Mouse (Mus musculus) stomach, postnatal 0 days (tissue): ENCODE data around the gene Slc11a1. TPM values are rescaled to one million over a fixed set of nuclear protein-coding genes. Genes with fewer than 3 reads are reported as not detected.

Experiments used
- ATAC-seq: fragments of 200-750 bp; cut with Nextera tagmentation; 2 replicates; pipeline ENCODE4 v1.8.0; 2017; ENCODE audit not compliant: low FRiP score, low TSS enrichment
- DNase-seq: peaks from one replicate; pipeline ENCODE4 v3.0.0-alpha.2; 2016; ENCODE audit warnings: low spot score
- H3K27ac ChIP-seq: fragments of 300-500 bp; sonication (generic); replicated peaks from 2 replicates; pipeline ENCODE4 v1.5.1; 2014; ENCODE audit warnings: mild to moderate bottlenecking, control low read depth
- H3K27me3 ChIP-seq: fragments of 300-500 bp; sonication (generic); 2 replicates; pipeline ENCODE4 v1.6.1; 2014; ENCODE audit warnings: low read length; ENCODE audit not compliant: control insufficient read depth, insufficient read depth
- H3K36me3 ChIP-seq: fragments of 300-500 bp; sonication (generic); 2 replicates; pipeline ENCODE4 v1.6.1; 2014; ENCODE audit warnings: low read length, mixed read lengths; ENCODE audit not compliant: control insufficient read depth, insufficient read depth
- H3K4me1 ChIP-seq: fragments of 300-500 bp; sonication (generic); replicated peaks from 2 replicates; pipeline ENCODE4 v1.6.1; 2014; ENCODE audit warnings: antibody characterized with exemption; ENCODE audit not compliant: control insufficient read depth, insufficient read depth
- H3K4me2 ChIP-seq: fragments of 300-500 bp; sonication (generic); replicated peaks from 2 replicates; pipeline ENCODE4 v1.6.1; 2014; ENCODE audit warnings: low read depth, mild to moderate bottlenecking, control low read depth, moderate library complexity
- H3K4me3 ChIP-seq: fragments of 300-500 bp; sonication (generic); 2 replicates; pipeline ENCODE4 v1.5.1; 2014; ENCODE audit warnings: low read depth, low read length, control low read depth
- H3K9ac ChIP-seq: fragments of 300-500 bp; sonication (generic); 2 replicates; pipeline ENCODE4 v1.6.1; 2014; ENCODE audit warnings: mild to moderate bottlenecking, low read length, control low read depth, mixed read lengths
- H3K9me3 ChIP-seq: fragments of 300-500 bp; sonication (generic); 2 replicates; pipeline ENCODE4 v1.6.1; 2016; ENCODE audit warnings: low read length; ENCODE audit not compliant: control insufficient read depth
- CTCF ChIP-seq: IDR thresholded peaks from 2 replicates; pipeline ENCODE4 v1.5.1; 2016; ENCODE audit warnings: antibody characterized with exemption, low read depth, mild to moderate bottlenecking, moderate library complexity
- EP300 ChIP-seq: optimal IDR thresholded peaks from 2 replicates; pipeline ENCODE3; 2016; ENCODE audit warnings: antibody characterized with exemption
- WGBS: fragments of 180-500 bp; shearing (Covaris S2); extraction: QIAGEN DNeasy Blood & Tissue Kit; methylation state at CpG from one replicate; pipeline ENCODE4 v1.1.7; 2014; 5-methylcytosine and 5-hydroxymethylcytosine counted together
- polyA plus RNA-seq: library from polyadenylated mRNA; unstranded; fragments of >200 nt; fragmentation: Nextera tagmentation; extraction: Ambion mirVana; gene quantifications from 2 replicates; pipeline ENCODE4 v1.2.1, GENCODE M21; 2015

The Slc11a1 gene
- polyA plus RNA-seq, 1 experiment from 2014 or later = 3.8 TPM

GRCm38 (mm10) chr1:74380484-74380883, 5.5 kb downstream of the Slc11a1 start:
- no peaks in the 10 kb centered on the region for H3K27me3 ChIP-seq
- H3K4me3 ChIP-seq = no peak overlapping the region
- 82% methylated on average over 5 of the region's 5 CpGs for WGBS
- ATAC-seq (no peak), DNase-seq (no peak)
- no peaks in the 10 kb centered on the region for H3K36me3 ChIP-seq
- TF ChIP-seq CTCF (no peak), EP300 (no peak)
- no peaks in the 10 kb centered on the region for H3K9me3 ChIP-seq
- no peaks in the 10 kb centered on the region for H3K4me1 ChIP-seq
- H3K4me2 ChIP-seq = no peak overlapping the region
- no peak overlapping the region for H3K9ac ChIP-seq
- no peak overlapping the region for H3K27ac ChIP-seq

DNA sequence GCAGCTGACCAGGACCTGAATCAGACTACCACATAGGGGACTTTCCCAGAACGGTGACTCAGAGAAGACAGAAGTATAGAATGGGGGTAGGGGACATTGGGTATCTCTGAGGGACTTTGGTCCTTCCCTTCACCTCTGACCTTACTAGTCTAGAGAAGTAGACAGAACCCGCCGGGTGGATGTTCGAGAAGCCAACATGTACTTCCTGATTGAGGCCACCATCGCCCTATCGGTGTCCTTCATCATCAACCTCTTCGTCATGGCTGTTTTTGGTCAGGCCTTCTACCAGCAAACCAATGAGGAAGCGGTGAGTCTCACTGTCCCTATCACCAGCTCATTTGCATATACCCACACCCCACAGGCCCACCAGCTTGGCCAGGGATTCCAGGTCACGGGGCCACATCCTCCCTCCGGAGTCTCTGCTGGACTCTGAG, 6.6 kb downstream of the Slc11a1 start:
- no peak for ATAC-seq
- TF ChIP-seq EP300 (no peak), CTCF (no peak)
- Histone ChIP-seq H3K9ac (no peak overlapping the region), H3K4me1 (no peaks in the 10 kb centered on the region), H3K4me2 (no peak overlapping the region), H3K36me3 (no peaks in the 10 kb centered on the region), H3K9me3 (no peaks in the 10 kb centered on the region), H3K4me3 (no peak overlapping the region), H3K27ac (no peak overlapping the region), H3K27me3 (no peaks in the 10 kb centered on the region)
- 87% methylated on average over 10 of the region's 10 CpGs for WGBS
- no peak for DNase-seq

DNA sequence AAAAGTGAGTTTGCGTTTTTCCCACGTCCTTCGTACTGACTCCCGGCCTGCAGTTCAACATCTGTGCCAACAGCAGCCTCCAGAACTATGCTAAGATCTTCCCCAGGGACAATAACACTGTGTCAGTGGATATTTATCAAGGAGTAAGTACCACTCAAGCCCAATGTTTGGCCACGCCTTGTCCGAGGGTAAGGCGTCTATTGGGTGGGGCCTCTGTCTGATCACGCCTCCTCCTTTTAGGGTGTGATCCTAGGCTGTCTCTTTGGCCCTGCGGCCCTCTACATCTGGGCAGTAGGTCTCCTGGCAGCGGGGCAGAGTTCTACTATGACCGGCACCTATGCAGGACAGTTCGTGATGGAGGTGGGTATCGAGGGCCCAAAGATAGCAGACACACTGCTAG, 8.4 kb downstream of the Slc11a1 start:
- H3K27ac ChIP-seq = no peak overlapping the region
- no peak overlapping the region for H3K4me2 ChIP-seq
- ATAC-seq (no peak), DNase-seq (no peak)
- TF ChIP-seq CTCF (no peak), EP300 (no peak)
- no peak overlapping the region for H3K4me3 ChIP-seq
- no peaks in the 10 kb centered on the region for H3K36me3 ChIP-seq
- no peaks in the 10 kb centered on the region for H3K4me1 ChIP-seq
- H3K9ac ChIP-seq = no peak overlapping the region
- H3K27me3 ChIP-seq = no peaks in the 10 kb centered on the region
- 62% methylated on average over 13 of the region's 13 CpGs for WGBS
- H3K9me3 ChIP-seq = no peaks in the 10 kb centered on the region

- H3K4me1 ChIP-seq = no peaks in the 10 kb centered on the region
- no peaks in the 10 kb centered on the region for H3K9me3 ChIP-seq
- H3K4me3 ChIP-seq = no peak overlapping the region
- H3K9ac ChIP-seq = no peak overlapping the region
- DNase-seq (no peak), ATAC-seq (no peak)
- no peak overlapping the region for H3K4me2 ChIP-seq
- 89% methylated on average over 8 of the region's 8 CpGs for WGBS
- no peak overlapping the region for H3K27ac ChIP-seq
- H3K27me3 ChIP-seq = no peaks in the 10 kb centered on the region
- no peaks in the 10 kb centered on the region for H3K36me3 ChIP-seq
- TF ChIP-seq CTCF = no peak
- TF ChIP-seq EP300 = no peak
Observed at GRCm38 (mm10) chr1:74384525-74384924, 9.5 kb downstream of the Slc11a1 start.

DNA sequence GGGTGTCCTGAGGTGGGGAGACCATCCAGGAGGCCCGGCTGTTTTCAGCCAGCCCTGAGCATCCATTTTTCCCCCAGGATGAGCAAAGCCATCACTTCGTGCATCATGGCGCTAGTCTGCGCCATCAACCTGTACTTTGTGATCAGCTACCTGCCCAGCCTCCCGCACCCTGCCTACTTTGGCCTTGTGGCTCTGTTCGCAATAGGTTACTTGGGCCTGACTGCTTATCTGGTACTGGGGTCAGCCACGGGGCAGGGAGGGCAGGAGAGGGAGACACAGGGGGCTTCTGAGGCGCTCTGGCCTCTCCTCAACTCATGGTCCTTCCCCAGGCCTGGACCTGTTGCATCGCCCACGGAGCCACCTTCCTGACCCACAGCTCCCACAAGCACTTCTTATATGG, 10.1 kb downstream of the Slc11a1 start:
- Histone ChIP-seq H3K9ac (no peak overlapping the region), H3K27ac (no peak overlapping the region), H3K4me1 (peaks cover under 1% of the 10 kb centered on the region; the same call in 1 of the 2 replicates), H3K4me2 (no peak overlapping the region), H3K4me3 (no peak overlapping the region), H3K36me3 (no peaks in the 10 kb centered on the region), H3K27me3 (no peaks in the 10 kb centered on the region), H3K9me3 (no peaks in the 10 kb centered on the region)
- TF ChIP-seq EP300 = no peak
- no peak for TF ChIP-seq CTCF
- DNase-seq = no peak
- no peak for ATAC-seq
- 98% methylated on average over 10 of the region's 10 CpGs for WGBS

DNA sequence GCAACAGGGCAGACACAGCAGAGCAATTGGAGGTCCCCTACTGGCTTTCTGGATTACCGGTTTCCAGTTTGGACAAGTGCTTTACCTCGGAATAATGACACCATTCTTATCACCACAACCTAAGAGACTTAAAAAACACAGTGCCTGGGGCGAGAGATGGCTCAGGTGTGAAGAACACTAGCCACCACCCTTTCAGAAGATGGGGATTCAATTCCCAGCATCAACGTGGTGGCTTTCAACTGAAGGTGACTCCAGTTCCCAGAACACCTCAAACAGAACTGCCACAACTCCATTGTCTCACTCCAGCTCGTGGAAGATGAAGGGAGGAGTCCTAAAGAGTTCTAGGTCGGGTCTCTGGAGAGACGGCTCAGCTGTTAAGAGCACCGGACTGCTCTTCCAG, 10.5 kb downstream of the Slc11a1 start:
- no peak for DNase-seq
- Histone ChIP-seq H3K27me3 (no peaks in the 10 kb centered on the region), H3K36me3 (no peaks in the 10 kb centered on the region), H3K4me2 (no peak overlapping the region), H3K27ac (no peak overlapping the region), H3K9me3 (no peaks in the 10 kb centered on the region), H3K9ac (no peak overlapping the region), H3K4me1 (peaks cover 3% of the 10 kb centered on the region; the same call in 1 of the 2 replicates), H3K4me3 (no peak overlapping the region)
- no peak for ATAC-seq
- WGBS = 85% methylated on average over 8 of the region's 8 CpGs
- no peak for TF ChIP-seq EP300
- TF ChIP-seq CTCF = no peak
